ENCODE assay signal across 25 mouse cellular contexts in the genomic region with DNA sequence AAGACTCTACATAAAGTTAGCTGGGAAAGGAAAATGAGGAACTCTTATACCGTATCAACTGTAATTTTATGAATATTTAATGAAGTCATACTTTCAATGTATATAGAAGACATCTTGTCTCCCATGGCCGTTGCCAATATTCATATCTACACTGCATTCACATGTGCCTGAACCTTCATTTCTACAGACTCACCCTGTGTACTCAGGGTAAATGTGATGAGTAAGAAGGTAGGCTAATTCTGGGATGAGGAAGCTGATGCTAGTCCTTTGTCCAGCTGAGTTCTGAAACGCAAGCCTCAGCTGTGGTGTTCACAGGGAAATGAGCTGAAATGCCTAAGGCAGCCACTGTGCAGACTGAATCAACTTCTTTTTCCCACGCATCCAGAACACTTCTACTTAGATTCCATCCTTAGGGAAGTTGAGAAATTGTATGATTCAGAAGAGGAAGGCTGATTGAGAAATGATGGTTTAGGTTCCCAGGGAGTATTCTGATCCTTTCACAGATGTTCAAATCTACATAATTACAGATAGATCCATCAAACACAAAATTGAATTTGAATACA.
DNase-seq lines count a peak whose midpoint lies in the region; ATAC-seq lines count a peak whose summit lies in the region.
"Had no signal": no experiment of that assay in that cellular context is flagged by ENCODE, and none has a peak within 500 bp of the region (broad histone marks: within the 10 kb centered on the region; RNA-seq: fewer than 3 reads in every experiment).

No protein-coding gene starts in this region.

- H3K9me3 ChIP-seq in forebrain, embryonic 16.5 days (ENCODE audit: control insufficient read depth, low read length), result no peaks in the 10 kb centered on the region
- no peaks in the 10 kb centered on the region for H3K9me3 ChIP-seq in forebrain, embryonic 14.5 days (replicated peaks; ENCODE audit: control insufficient read depth, low read length)
- no peaks in the 10 kb centered on the region for H3K9me3 ChIP-seq in kidney, embryonic 15.5 days (replicated peaks)
- H3K9me3 ChIP-seq: embryonic facial prominence, embryonic 15.5 days; heart, embryonic 10.5 days; hindbrain, embryonic 15.5 days; liver, embryonic 15.5 days; stomach, embryonic 15.5 days had no signal

- ATAC-seq in forebrain, embryonic 16.5 days, result peak; percentile 21; the same call in 1 of the 2 replicates
- no peak for ATAC-seq in forebrain, embryonic 14.5 days
- ATAC-seq in kidney, embryonic 15.5 days (replicated peaks; ENCODE audit: low FRiP score), result no peak
- ATAC-seq: activated CD4-positive, CD25-positive, alpha-beta regulatory T cell, adult 4 months; intestine, postnatal 0 days had no signal

- no peak overlapping the region for H3K9ac ChIP-seq in forebrain, embryonic 16.5 days (replicated peaks; ENCODE audit: low read depth, low read length)
- H3K9ac ChIP-seq in forebrain, embryonic 14.5 days (ENCODE audit: low read length), result no peak overlapping the region
- no peak overlapping the region for H3K9ac ChIP-seq in kidney, embryonic 15.5 days
- H3K9ac ChIP-seq: embryonic facial prominence, embryonic 15.5 days; hindbrain, embryonic 15.5 days; liver, embryonic 15.5 days; stomach, embryonic 15.5 days had no signal

- no peak overlapping the region for H3K4me2 ChIP-seq in forebrain, embryonic 16.5 days (ENCODE audit: low read length)
- H3K4me2 ChIP-seq in forebrain, embryonic 14.5 days (ENCODE audit: low read length), result no peak overlapping the region
- no peak overlapping the region for H3K4me2 ChIP-seq in kidney, embryonic 15.5 days
- H3K4me2 ChIP-seq: embryonic facial prominence, embryonic 15.5 days; hindbrain, embryonic 15.5 days; liver, embryonic 15.5 days; stomach, embryonic 15.5 days had no signal

- H3K27ac ChIP-seq in forebrain, embryonic 16.5 days (ENCODE audit: low read length), result peak overlapping the region; percentile 29
- H3K27ac ChIP-seq in forebrain, embryonic 14.5 days (ENCODE audit: low read depth, low read length), result no peak overlapping the region
- 0 out of 2 replicates have a peak overlapping the region, but pooled peaks have one; percentile 9 for H3K27ac ChIP-seq in kidney, embryonic 15.5 days
- H3K27ac ChIP-seq: embryonic facial prominence, embryonic 15.5 days; heart, embryonic 10.5 days; hindbrain, embryonic 15.5 days; layer of hippocampus, adult 2 months; liver, embryonic 15.5 days; macrophage; stomach, embryonic 15.5 days had no signal

- peaks cover 3% of the 10 kb centered on the region; the same call in 1 of the 2 replicates for H3K4me1 ChIP-seq in forebrain, embryonic 16.5 days (replicated peaks; ENCODE audit: control insufficient read depth, insufficient read depth, low read length)
- H3K4me1 ChIP-seq in forebrain, embryonic 14.5 days (ENCODE audit: control insufficient read depth, insufficient read depth, low read length), result 0 out of 2 replicates have a peak, but pooled peaks cover 2% of the 10 kb centered on the region
- H3K4me1 ChIP-seq in kidney, embryonic 15.5 days, result peaks cover 2% of the 10 kb centered on the region; the same call in 1 of the 2 replicates
- H3K4me1 ChIP-seq: embryonic facial prominence, embryonic 15.5 days; heart, embryonic 10.5 days; hindbrain, embryonic 15.5 days; liver, embryonic 15.5 days; stomach, embryonic 15.5 days had no signal

- DNase-seq in forebrain, embryonic 14.5 days (ENCODE audit: low spot score), result no peak
- DNase-seq in kidney, postnatal 14 days, result no peak
- DNase-seq in right cerebral cortex, adult 18-20 months, result peak; percentile 26
- no peak for DNase-seq in right cerebral cortex, postnatal 10 days (ENCODE audit: low spot score in 2 of 2)
- no peak for DNase-seq in adrenal gland, adult 8-10 months
- DNase-seq in cerebellum, postnatal 36 days, result no peak
- DNase-seq: adrenal gland, postnatal 14 days; cerebellum, adult 11-12 months; cerebellum, postnatal 14 days; gastrocnemius, postnatal 14 days; kidney, postnatal 10 days; layer of hippocampus, postnatal 36 days; thymus, adult 2 months had no signal

- no peaks in the 10 kb centered on the region for H3K36me3 ChIP-seq in forebrain, embryonic 16.5 days (ENCODE audit: control insufficient read depth, insufficient read depth)
- H3K36me3 ChIP-seq in forebrain, embryonic 14.5 days (ENCODE audit: control insufficient read depth, insufficient read depth, low read length), result no peaks in the 10 kb centered on the region
- no peaks in the 10 kb centered on the region for H3K36me3 ChIP-seq in kidney, embryonic 15.5 days
- H3K36me3 ChIP-seq: embryonic facial prominence, embryonic 15.5 days; G1E; heart, embryonic 10.5 days; hindbrain, embryonic 15.5 days; liver, embryonic 15.5 days; stomach, embryonic 15.5 days had no signal

- no peaks in the 10 kb centered on the region for H3K27me3 ChIP-seq in forebrain, embryonic 16.5 days (replicated peaks; ENCODE audit: control insufficient read depth, insufficient read depth, low read length)
- no peaks in the 10 kb centered on the region for H3K27me3 ChIP-seq in forebrain, embryonic 14.5 days (replicated peaks; ENCODE audit: control insufficient read depth, insufficient read depth, low read length)
- H3K27me3 ChIP-seq in kidney, embryonic 15.5 days, result no peaks in the 10 kb centered on the region
- H3K27me3 ChIP-seq: embryonic facial prominence, embryonic 15.5 days; hindbrain, embryonic 15.5 days; liver, embryonic 15.5 days; stomach, embryonic 15.5 days had no signal

- H3K4me3 ChIP-seq in forebrain, embryonic 16.5 days (replicated peaks; ENCODE audit: low read length), result no peak overlapping the region
- no peak overlapping the region for H3K4me3 ChIP-seq in forebrain, embryonic 14.5 days (ENCODE audit: low read depth, low read length)
- no peak overlapping the region for H3K4me3 ChIP-seq in kidney, embryonic 15.5 days (replicated peaks)
- H3K4me3 ChIP-seq: embryonic facial prominence, embryonic 15.5 days; heart, embryonic 10.5 days; hindbrain, embryonic 15.5 days; layer of hippocampus, adult 2 months; liver, embryonic 15.5 days; stomach, embryonic 15.5 days had no signal

- WGBS in forebrain, embryonic 16.5 days, result 73% methylated on average over 4 of the region's 4 CpGs
- 78% methylated on average over 4 of the region's 4 CpGs for WGBS in forebrain, embryonic 14.5 days
- WGBS in kidney, embryonic 15.5 days, result 76% methylated on average over 4 of the region's 4 CpGs
